Mouse (Mus musculus): ENCODE results near the gene Slc26a10.
"Not testable (repeated sequence)": the region's sequence is repeated elsewhere in the genome, so short reads cannot be mapped to it uniquely, and the experiment has no call there.

Slc26a10 gene

GRCm38 (mm10) chr10:127162771-127163261 is 17.6 kb downstream of the Slc26a10 start:
- DNase-seq (ENCODE audit: low spot score in 2 of 2): peak in 1 of 2 experiments; percentile 59

GRCm38 (mm10) chr10:127160728-127161127 is 19.7 kb downstream of the Slc26a10 start:
- DNase-seq (ENCODE audit: low spot score in 2 of 2): no peak

GRCm38 (mm10) chr10:127160081-127160480 is 20.4 kb downstream of the Slc26a10 start:
- no peak for DNase-seq (ENCODE audit: low spot score in 2 of 2)

DNA sequence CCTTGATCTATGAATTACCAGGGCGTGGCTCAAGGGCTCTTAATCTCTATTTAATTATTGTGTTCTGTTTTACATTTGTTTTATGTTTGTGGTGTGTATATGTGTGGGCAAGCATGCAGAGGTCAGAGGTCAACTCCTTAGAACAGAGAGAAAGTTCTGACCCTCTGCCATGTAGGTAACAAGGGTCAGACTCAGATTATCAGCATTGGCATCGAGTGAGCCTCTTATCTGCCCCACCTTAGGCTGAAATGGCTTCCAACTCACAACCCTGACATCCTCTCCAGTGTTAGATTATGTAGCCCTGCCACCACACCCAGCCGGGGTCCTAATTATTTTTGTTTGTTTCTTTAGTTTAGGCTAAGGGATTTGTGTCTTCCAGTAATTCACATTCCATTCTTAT is 22.0 kb downstream of the Slc26a10 start:
- no peak for DNase-seq (ENCODE audit: low spot score in 2 of 2)

- no peak for DNase-seq (ENCODE audit: low spot score in 2 of 2)
These were observed 23.9 kb downstream of the Slc26a10 start for GRCm38 (mm10) chr10:127156511-127156910.

DNA sequence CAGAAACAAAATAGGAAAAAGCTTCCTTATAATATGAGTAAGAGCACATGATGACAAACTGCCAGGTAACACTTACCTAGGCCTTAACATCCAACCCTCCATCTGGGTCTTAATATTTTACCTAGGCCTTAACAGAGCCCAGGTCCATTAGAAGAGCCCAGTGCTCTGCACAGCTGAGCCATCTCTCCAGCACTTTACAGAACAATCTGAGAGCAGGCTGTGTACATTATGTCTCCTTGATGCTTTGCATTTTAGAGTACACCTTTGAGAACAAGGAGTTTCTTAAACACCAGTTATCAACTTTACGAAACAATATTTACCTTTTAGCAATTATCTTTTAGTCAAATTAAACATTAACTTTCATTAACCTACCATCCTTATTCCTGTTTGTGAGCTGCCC is 24.4 kb downstream of the Slc26a10 start:
- DNase-seq (ENCODE audit: low spot score in 2 of 2): no peak

GRCm38 (mm10) chr10:127154652-127155051 is 25.8 kb downstream of the Slc26a10 start:
- no peak for DNase-seq (ENCODE audit: low spot score in 2 of 2)

- no peak for DNase-seq (ENCODE audit: low spot score in 2 of 2)
These were observed 26.2 kb downstream of the Slc26a10 start for GRCm38 (mm10) chr10:127154241-127154640.

- no peak for DNase-seq (ENCODE audit: low spot score in 2 of 2)
These were observed 27.1 kb downstream of the Slc26a10 start for GRCm38 (mm10) chr10:127153323-127153722.

DNA sequence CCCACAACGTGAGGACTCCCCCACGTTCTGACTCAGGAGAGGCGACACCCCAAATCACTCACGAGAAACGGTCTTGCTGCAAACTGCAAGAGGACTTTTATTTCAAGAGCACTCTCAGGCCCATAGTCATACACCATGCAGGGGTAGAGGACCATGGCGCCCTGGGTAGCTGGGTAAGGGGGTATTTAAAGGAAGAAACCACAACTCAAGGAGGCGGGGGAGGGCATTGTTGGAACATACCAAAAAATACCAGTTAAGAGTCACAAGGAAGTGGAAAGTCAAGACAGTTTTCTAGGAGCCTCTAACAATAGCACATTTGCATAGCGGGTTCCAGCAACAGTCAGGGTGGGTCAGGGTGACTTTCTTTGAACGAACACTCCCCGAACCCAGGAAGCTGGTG is 27.9 kb downstream of the Slc26a10 start:
- not testable (repeated sequence) for DNase-seq (ENCODE audit: low spot score in 2 of 2)

GRCm38 (mm10) chr10:127151233-127151632 is 29.2 kb downstream of the Slc26a10 start:
- not testable (repeated sequence) for DNase-seq (ENCODE audit: low spot score in 2 of 2)

GRCm38 (mm10) chr10:127150471-127150872 is 30.0 kb downstream of the Slc26a10 start:
- no peak for DNase-seq (ENCODE audit: low spot score in 2 of 2)

DNA sequence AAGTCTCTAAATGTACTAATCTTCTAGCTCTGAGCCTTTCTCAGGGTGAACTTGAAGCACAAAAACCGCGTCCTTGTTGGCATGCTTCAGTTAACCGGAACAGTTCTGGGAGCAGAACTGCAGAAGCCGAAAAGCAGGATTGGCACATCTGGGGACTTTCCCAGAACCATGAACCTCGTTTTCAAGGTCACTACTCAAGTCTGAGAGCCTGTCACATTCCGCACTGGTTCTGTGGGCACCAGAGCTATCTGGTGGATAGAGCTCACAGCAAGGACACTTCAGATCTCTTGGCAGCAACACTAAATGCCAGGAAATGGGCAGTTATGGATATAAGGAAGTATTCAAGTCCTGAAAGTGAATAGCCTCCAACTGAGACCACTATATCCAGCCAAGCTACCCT is 33.3 kb downstream of the Slc26a10 start:
- DNase-seq (ENCODE audit: low spot score in 2 of 2): no peak

GRCm38 (mm10) chr10:127145303-127145702 is 35.1 kb downstream of the Slc26a10 start:
- DNase-seq (ENCODE audit: low spot score in 2 of 2): no peak

- DNase-seq (ENCODE audit: low spot score in 2 of 2): no peak
These were observed 35.9 kb downstream of the Slc26a10 start for GRCm38 (mm10) chr10:127144536-127144935.

DNA sequence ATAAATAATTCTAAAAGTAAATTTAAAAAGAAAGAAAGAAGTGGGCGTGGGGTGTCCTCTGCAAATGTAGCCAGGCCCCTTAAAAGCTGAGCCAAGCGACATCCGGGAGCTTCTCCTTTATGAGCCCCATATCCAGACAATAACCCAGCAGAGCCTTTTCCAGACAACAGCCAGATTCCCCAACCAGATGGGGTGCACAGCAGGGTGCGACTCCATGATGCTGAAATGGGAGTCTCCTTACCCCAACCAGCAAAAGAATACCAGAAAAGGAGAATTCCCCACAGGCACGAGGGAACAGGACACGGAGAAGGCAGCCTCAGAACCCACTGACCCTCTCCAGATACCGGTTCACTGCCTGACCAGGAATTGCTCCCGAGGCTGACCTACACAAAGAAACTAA is 37.2 kb downstream of the Slc26a10 start:
- DNase-seq (ENCODE audit: low spot score in 2 of 2): no peak

- DNase-seq (ENCODE audit: low spot score in 2 of 2): no peak
These were observed 38.9 kb downstream of the Slc26a10 start for GRCm38 (mm10) chr10:127141500-127141899.

- no peak for DNase-seq (ENCODE audit: low spot score in 2 of 2)
These were observed 39.5 kb downstream of the Slc26a10 start for GRCm38 (mm10) chr10:127140971-127141370.

DNA sequence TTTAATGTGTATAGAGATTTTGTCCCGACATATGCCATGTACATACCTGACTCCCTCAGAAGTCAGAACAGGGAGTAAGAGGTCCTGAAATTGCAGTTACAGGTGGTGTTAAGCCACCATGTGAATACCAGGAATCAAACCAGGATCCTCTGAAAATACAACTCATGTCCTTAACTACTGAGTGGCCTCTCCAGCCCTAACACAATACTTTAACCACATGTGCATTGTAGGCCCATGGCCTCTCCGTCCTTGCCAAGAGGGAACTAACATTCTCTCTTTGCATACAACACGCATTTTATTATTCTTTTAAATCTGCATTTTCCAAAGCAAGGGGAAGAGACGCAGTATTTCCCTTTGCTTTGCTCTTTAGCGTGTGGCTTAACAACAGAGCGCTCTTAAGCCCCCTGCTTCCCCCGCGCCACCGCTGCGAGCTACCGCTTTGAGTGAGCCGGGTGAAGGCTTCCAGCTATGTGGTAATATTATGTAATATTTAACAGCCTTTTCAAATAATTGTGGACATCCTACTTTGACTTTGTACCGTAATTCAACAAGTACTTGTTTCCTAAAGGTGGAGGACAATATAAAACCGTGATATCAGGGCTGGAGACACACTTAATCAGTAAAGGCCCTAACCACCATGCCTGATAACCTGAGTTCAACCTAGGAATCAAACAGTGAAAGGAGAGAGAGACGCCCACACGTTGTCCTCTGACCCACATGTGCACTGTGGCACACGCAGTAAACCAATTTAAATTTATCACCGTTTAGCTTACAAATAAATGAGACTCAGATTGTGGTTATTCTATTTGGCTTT is 41.9 kb downstream of the Slc26a10 start:
- no peak for DNase-seq (ENCODE audit: low spot score in 2 of 2)

DNA sequence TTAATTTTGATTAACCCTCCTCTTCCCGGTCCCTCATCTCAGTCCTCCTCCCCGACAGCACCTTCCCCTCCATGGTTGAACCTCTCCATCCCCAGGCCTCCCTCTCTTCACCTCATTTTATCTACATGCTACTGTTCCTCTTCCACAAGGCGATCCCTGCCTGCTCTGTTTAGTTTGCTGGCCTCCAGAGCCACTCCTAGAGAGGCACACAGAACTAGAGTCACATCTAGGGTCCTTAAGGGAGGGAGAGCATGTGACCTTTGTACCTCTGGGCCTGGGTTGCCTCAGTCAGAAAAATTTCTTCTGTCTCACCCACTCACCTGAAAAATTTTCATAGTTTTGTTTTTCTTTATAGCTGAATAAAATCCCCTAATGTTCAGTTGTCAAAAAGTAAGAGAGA is 42.5 kb downstream of the Slc26a10 start:
- no peak for DNase-seq (ENCODE audit: low spot score in 2 of 2)

DNA sequence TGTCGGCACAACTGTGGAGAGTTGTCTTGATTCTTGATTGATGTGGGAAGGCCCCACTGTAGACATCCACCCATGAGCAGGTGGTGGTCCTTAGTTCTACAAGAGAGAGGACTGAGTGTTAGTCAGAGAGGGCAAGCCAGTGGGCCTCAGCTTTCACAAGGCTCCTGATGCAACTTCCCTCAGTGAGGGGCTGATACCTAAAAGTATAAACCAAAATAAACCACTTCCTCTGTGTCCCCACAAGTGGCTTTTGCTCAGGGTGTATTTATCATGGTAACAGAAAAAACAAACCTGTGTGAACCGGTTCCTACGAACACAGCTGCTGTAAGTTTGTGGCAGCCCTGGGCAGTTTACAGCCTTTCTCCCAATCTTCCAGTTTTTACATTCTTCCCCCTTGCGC is 43.9 kb downstream of the Slc26a10 start:
- DNase-seq (ENCODE audit: low spot score in 2 of 2): no peak

DNA sequence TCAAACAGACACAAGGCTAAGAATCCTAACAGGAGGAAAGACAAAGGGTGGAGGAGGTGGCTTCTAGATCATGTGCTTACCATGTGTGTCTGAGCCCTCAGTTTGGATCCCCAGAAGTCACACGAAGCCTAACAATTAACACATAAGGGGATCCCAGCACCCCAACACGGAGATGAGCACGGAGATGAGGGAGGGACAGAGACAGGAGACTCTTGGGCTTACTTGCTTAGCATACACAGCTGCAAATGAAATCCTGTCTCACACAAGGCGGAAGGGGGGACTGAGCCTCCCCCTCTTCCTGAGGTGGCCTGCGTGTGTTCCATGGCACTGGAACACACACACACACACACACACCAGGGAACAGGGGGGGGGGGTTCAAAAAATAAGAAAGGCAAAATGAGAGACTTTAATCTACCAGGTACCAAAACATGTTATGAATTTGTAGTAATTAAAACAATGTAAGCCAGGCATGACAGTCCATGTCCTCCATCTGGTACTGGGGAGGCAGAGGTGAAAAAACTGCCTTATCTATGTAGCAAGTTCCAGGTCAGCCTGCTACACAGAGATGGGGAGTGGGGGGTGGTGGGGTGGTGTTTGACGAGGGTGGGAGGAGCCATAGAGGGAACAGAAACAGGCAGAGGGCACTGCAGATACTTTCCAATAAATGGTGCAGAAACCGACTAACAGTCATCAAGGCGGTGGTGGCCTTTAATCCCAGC is 45.2 kb downstream of the Slc26a10 start:
- peak in 1 of 2 experiments; percentile 31 for DNase-seq (ENCODE audit: low spot score in 2 of 2)

Data from spleen, postnatal 4 days (tissue).